Mouse (Mus musculus): ENCODE measurements at regions not wholly inside any gene's neighbourhood (a gene's known extent, or its start where the extent isn't known, plus 50 kb on each side); places are given as distances from the start of the nearest gene placed in this dataset.
A peak's percentile ranks its signal among the peaks of the same experiment; 100 is the strongest.

DNA sequence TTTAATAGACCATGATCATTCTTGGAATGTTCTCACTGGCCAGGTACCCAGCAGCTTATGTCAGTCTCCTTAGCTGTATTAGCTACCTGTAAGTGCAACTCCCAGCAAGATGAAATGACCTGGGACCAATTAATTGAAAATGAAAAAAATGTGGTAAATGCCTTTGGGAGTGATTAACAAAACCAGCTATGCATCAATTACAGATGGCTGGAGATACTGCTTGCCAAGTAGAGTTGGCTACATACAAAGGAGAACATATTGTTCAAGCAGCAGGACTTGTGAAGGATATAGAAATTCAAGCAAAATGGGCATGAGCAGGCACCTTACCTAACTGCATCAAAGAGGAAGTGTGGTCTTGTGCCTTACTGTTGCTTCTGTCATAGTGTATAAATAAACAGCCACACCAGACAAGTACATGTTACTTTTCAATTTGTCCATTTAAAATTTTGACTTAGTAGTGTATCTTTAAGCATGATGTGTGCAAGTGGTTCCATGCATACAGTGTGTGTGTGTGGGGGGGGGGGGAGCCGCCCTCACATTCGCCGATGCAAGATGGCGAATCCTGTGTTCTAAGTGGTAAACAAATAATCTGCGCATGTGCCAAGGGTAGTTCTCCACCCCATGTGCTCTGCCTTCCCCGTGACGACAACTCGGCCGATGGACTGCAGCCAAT lies 307.0 kb downstream of the Pcdh17 start:
- WGBS: 93% methylated on average over 8 of the region's 9 CpGs
- H3K9ac ChIP-seq (ENCODE audit: low read depth, low read length): no peak overlapping the region
- H3K4me1 ChIP-seq (ENCODE audit: control insufficient read depth, insufficient read depth, low read depth, low read length): no peaks in the 10 kb centered on the region
- H3K4me2 ChIP-seq (ENCODE audit: low read length): no peak overlapping the region
- no peaks in the 10 kb centered on the region for H3K27me3 ChIP-seq (replicated peaks; ENCODE audit: control insufficient read depth, insufficient read depth, low read length)
- H3K9me3 ChIP-seq (ENCODE audit: control insufficient read depth, low read length): no peaks in the 10 kb centered on the region
- peak; percentile 58; the same call in 1 of the 2 replicates for ATAC-seq
- no peak overlapping the region for H3K27ac ChIP-seq (ENCODE audit: low read depth, low read length)
- H3K36me3 ChIP-seq (ENCODE audit: control insufficient read depth, insufficient read depth, low read length): no peaks in the 10 kb centered on the region
- no peak overlapping the region for H3K4me3 ChIP-seq (ENCODE audit: low read length)

DNA sequence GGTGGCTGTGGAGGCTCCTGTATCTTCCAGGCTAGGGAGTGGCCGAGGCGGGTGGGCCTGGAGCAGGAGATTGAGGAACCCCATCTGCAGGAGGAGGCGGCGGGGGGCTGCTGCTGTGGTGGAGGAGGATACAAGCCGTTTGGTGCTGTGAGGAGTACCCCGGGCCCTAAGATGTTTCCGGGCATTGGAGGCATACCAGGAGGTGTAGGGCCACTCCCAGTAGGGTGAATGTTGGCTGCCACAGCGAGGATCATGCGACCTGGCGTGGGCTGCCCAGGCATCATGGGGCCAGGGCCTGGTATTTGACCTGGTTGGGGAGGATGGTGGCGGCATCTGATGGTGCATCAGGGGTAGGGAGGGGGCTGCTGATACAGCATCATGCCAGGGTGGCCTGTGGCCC lies 314.2 kb downstream of the Pcdh17 start:
- Histone ChIP-seq H3K27me3 (replicated peaks; ENCODE audit: control insufficient read depth, insufficient read depth, low read length) (no peaks in the 10 kb centered on the region), H3K9ac (ENCODE audit: low read depth, low read length) (no peak overlapping the region), H3K27ac (ENCODE audit: low read depth, low read length) (no peak overlapping the region), H3K9me3 (ENCODE audit: control insufficient read depth, low read length) (no peaks in the 10 kb centered on the region), H3K4me1 (ENCODE audit: control insufficient read depth, insufficient read depth, low read depth, low read length) (no peaks in the 10 kb centered on the region), H3K36me3 (ENCODE audit: control insufficient read depth, insufficient read depth, low read length) (no peaks in the 10 kb centered on the region), H3K4me3 (ENCODE audit: low read length) (no peak overlapping the region), H3K4me2 (ENCODE audit: low read length) (no peak overlapping the region)
- no peak for ATAC-seq
- 93% methylated on average over 11 of the region's 11 CpGs for WGBS

DNA sequence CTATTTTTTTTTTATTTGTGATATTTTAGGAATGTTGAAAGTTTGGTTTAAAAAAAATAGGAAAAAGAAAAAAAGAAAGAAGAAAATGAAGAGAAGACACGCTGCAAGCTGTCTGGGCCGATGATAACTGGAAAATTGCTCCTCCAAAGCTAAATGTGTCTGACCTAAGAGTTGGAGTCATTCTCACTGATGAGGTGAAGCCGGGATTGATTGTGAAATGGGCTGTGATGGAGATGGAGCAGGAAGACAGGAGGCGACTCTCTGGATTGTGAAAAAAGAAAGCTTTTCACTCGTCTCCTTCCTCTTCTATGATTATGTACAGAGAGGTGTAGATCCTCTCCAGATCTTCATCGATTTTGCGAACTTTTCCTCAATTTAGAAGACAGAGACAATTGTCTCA lies 349.8 kb downstream of the Pcdh17 start:
- no peak overlapping the region for H3K4me3 ChIP-seq (ENCODE audit: low read length)
- WGBS: 88% methylated on average over 7 of the region's 7 CpGs
- no peaks in the 10 kb centered on the region for H3K4me1 ChIP-seq (ENCODE audit: control insufficient read depth, insufficient read depth, low read depth, low read length)
- H3K27ac ChIP-seq (ENCODE audit: low read depth, low read length): no peak overlapping the region
- ATAC-seq: no peak
- H3K36me3 ChIP-seq (ENCODE audit: control insufficient read depth, insufficient read depth, low read length): no peaks in the 10 kb centered on the region
- no peaks in the 10 kb centered on the region for H3K9me3 ChIP-seq (ENCODE audit: control insufficient read depth, low read length)
- H3K27me3 ChIP-seq (replicated peaks; ENCODE audit: control insufficient read depth, insufficient read depth, low read length): no peaks in the 10 kb centered on the region
- H3K4me2 ChIP-seq (ENCODE audit: low read length): no peak overlapping the region
- H3K9ac ChIP-seq (ENCODE audit: low read depth, low read length): no peak overlapping the region

DNA sequence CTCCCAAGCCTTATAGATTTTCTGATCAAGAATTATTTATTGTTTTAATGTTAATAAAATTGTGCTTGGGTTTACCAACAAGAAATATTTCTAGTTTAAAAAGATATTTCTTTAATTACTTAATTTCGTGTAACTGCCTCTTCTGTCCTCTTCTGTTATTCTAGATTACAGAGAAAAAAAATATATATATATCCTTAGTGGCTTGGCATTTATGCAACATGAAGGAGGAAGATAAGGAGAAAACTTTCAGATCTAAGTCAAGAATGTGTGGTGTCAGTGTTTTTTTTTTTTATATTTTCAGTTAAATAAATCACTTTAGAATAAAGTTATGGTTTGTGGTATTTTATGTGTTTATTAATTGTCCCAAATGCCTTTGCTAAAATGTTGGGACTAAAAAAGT lies 357.6 kb downstream of the Pcdh17 start:
- no peak overlapping the region for H3K27ac ChIP-seq (ENCODE audit: low read depth, low read length)
- H3K9me3 ChIP-seq (ENCODE audit: control insufficient read depth, low read length): no peaks in the 10 kb centered on the region
- no peak overlapping the region for H3K4me3 ChIP-seq (ENCODE audit: low read length)
- ATAC-seq: no peak
- no peaks in the 10 kb centered on the region for H3K4me1 ChIP-seq (ENCODE audit: control insufficient read depth, insufficient read depth, low read depth, low read length)
- 82% methylated on average over 1 of the region's 1 CpGs for WGBS
- H3K27me3 ChIP-seq (replicated peaks; ENCODE audit: control insufficient read depth, insufficient read depth, low read length): no peaks in the 10 kb centered on the region
- H3K36me3 ChIP-seq (ENCODE audit: control insufficient read depth, insufficient read depth, low read length): no peaks in the 10 kb centered on the region
- no peak overlapping the region for H3K9ac ChIP-seq (ENCODE audit: low read depth, low read length)
- H3K4me2 ChIP-seq (ENCODE audit: low read length): no peak overlapping the region

DNA sequence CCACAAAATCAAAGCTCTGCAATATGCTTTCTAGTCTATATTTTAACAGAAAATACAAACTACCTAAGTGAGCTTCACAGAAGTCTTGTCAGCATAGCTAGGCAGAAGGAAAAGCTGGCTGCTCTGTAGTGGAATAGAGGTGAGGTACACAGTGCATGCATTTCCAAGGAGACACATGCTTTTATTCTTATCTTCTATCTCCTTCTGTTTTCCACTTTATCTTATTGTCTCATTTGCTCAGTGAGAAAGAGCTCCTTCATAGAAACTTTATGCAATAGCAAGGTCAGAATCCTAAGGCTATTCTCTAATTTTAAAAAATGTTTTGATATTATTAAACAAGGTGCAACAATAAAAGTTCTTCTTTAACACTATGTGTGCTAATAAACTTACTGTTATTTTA lies 359.3 kb downstream of the Pcdh17 start:
- Histone ChIP-seq H3K27ac (ENCODE audit: low read depth, low read length) (no peak overlapping the region), H3K36me3 (ENCODE audit: control insufficient read depth, insufficient read depth, low read length) (no peaks in the 10 kb centered on the region), H3K4me3 (ENCODE audit: low read length) (no peak overlapping the region), H3K9ac (ENCODE audit: low read depth, low read length) (no peak overlapping the region), H3K4me1 (ENCODE audit: control insufficient read depth, insufficient read depth, low read depth, low read length) (no peaks in the 10 kb centered on the region), H3K9me3 (ENCODE audit: control insufficient read depth, low read length) (no peaks in the 10 kb centered on the region), H3K27me3 (replicated peaks; ENCODE audit: control insufficient read depth, insufficient read depth, low read length) (no peaks in the 10 kb centered on the region), H3K4me2 (ENCODE audit: low read length) (no peak overlapping the region)
- no peak for ATAC-seq

Data from hindbrain, embryonic 16.5 days (tissue).